Mouse (Mus musculus) neutrophil, adult 83 days (primary cell): ENCODE measurements around the gene Fuom. TPM values are rescaled to one million over a fixed set of nuclear protein-coding genes. Genes with fewer than 3 reads are reported as not detected.

Experiments used
- total RNA-seq, 2 experiments: library from RNA; stranded (reverse); gene quantifications; one replicate each; pipeline ENCODE4 v1.2.4; 2023

The Fuom gene
- total RNA-seq: 1 to 10 TPM; 6.8 to 9.8 TPM

GRCm38 (mm10) chr7:140101993-140102860 is at the start of gene Fuom:
Gene Fuom (minus strand): TSS chr7:140102441.

GRCm38 (mm10) chr7:140137135-140138020 is 35.1 kb upstream of the Fuom start, which contains the start of gene Mtg1:
Gene Mtg1 (plus strand): TSS chr7:140137564.

GRCm38 (mm10) chr7:140116329-140117054 is 14.3 kb upstream of the Fuom start, which contains the start of gene Echs1:
Gene Echs1 (minus strand): TSS chr7:140116476.

GRCm38 (mm10) chr7:140115583-140116328 is 13.5 kb upstream of the Fuom start, which contains the start of gene Paox:
Gene Paox (plus strand): TSS chr7:140115799.

GRCm38 (mm10) chr7:140092924-140093528 is 9.2 kb downstream of the Fuom start, which contains the start of gene Prap1:
Gene Prap1 (plus strand): TSS chr7:140093395.

GRCm38 (mm10) chr7:140082242-140082678 is 20.0 kb downstream of the Fuom start, which contains the start of gene Caly:
Gene Caly (minus strand): TSS chr7:140082548.

GRCm38 (mm10) chr7:140048361-140049114 is 53.7 kb downstream of the Fuom start, which contains the start of gene Msx3:
Gene Msx3 (minus strand): TSS chr7:140049089.

Other genes starting within 250 kb of the Fuom start
- not detected for gene Kndc1, start 207.7 kb downstream of the Fuom start, total RNA-seq
- not detected for gene Utf1, start 158.7 kb downstream of the Fuom start, total RNA-seq
- gene 6430531B16Rik, start 123.7 kb downstream of the Fuom start, total RNA-seq: 10 to 100 TPM; 11.8 to 15.1 TPM
- 100 to 1,000 TPM; 574 to 698 TPM for gene Adam8, start 109.9 kb downstream of the Fuom start, total RNA-seq
- 10 to 100 TPM; 15.4 to 20.4 TPM for gene Zfp511, start 66.0 kb downstream of the Fuom start, total RNA-seq
- gene Tubgcp2, start 65.8 kb downstream of the Fuom start, total RNA-seq: 10 to 100 TPM; 21.1 to 24.4 TPM
- not detected for gene Msx3, start 53.4 kb downstream of the Fuom start, total RNA-seq
- gene Caly, start 19.9 kb downstream of the Fuom start, total RNA-seq: not detected
- gene Prap1, start 9.0 kb downstream of the Fuom start, total RNA-seq: not detected
- gene Paox, start 13.4 kb upstream of the Fuom start, total RNA-seq: 1 to 10 TPM; 6.1 to 8.1 TPM
- gene Echs1, start 14.0 kb upstream of the Fuom start, total RNA-seq: 10 to 100 TPM; 32.0 to 35.8 TPM
- 1 to 10 TPM; 5.2 to 8.1 TPM for gene Mtg1, start 35.1 kb upstream of the Fuom start, total RNA-seq
- gene Sprn, start 52.4 kb upstream of the Fuom start, total RNA-seq: not detected
- gene Olfr522, start 62.3 kb upstream of the Fuom start, total RNA-seq: not detected
- not detected for gene Olfr523, start 70.8 kb upstream of the Fuom start, total RNA-seq
- gene Olfr524, start 103.5 kb upstream of the Fuom start, total RNA-seq: not detected
- not detected for gene Cd163l1, start 115.8 kb upstream of the Fuom start, total RNA-seq
- gene 5830411N06Rik, start 144.8 kb upstream of the Fuom start, total RNA-seq: not detected
- gene Olfr525, start 218.4 kb upstream of the Fuom start, total RNA-seq: not detected
- gene Olfr527, start 231.6 kb upstream of the Fuom start, total RNA-seq: not detected